Mouse (Mus musculus) cerebellum, adult 2 months (tissue): ENCODE measurements around the gene Dmbt1. TPM values are rescaled to one million over a fixed set of nuclear protein-coding genes. Genes with fewer than 3 reads are reported as not detected.

Source experiments
- DNase-seq, 2 experiments: peaks; one replicate each; pipeline ENCODE4 v3.0.0; 2021
- H3K27ac ChIP-seq: fragments of 200-500 bp; 2 replicates; pipeline ENCODE4 v1.5.1; 2012; ENCODE audit warnings: low read length, control low read depth, inconsistent platforms; ENCODE audit not compliant: insufficient read depth
- H3K27me3 ChIP-seq: fragments of 200-500 bp; 2 replicates; pipeline ENCODE4 v1.6.1; 2012; ENCODE audit warnings: inconsistent platforms, mild to moderate bottlenecking, low read length, moderate library complexity; ENCODE audit not compliant: control insufficient read depth, insufficient read depth
- H3K4me1 ChIP-seq: fragments of 200-500 bp; 2 replicates; pipeline ENCODE4 v1.6.1; 2011; ENCODE audit warnings: low read length; ENCODE audit not compliant: control insufficient read depth, insufficient read depth
- H3K4me3 ChIP-seq: fragments of 200-500 bp; replicated peaks from 2 replicates; pipeline ENCODE3; 2011; ENCODE audit warnings: mild to moderate bottlenecking, low read depth, low read length, control low read depth; ENCODE audit not compliant: insufficient read depth
- CTCF ChIP-seq: fragments of 200-500 bp; IDR thresholded peaks from 2 replicates; pipeline ENCODE4 v1.5.1; 2011; ENCODE audit warnings: low read depth, mild to moderate bottlenecking, control low read depth, low read length, moderate library complexity, borderline replicate concordance; ENCODE audit not compliant: insufficient read depth
- POLR2A ChIP-seq: fragments of 200-500 bp; IDR thresholded peaks from 2 replicates; pipeline ENCODE4 v1.6.1; 2011; ENCODE audit warnings: low read length, control low read depth, borderline replicate concordance; ENCODE audit not compliant: insufficient read depth
- WGBS: fragments of 180-500 bp; shearing (Covaris S2); methylation state at CpG from one replicate; pipeline ENCODE4 v1.1.7; 2018; 5-methylcytosine and 5-hydroxymethylcytosine counted together
- polyA plus RNA-seq: library from polyadenylated mRNA; depleted of rRNA; stranded (reverse); fragments of >200 nt; gene quantifications from 2 replicates; pipeline ENCODE4 v1.2.3, GENCODE M21; 2012

Dmbt1 gene
- polyA plus RNA-seq, 1 experiment = 0.03 TPM

DNA sequence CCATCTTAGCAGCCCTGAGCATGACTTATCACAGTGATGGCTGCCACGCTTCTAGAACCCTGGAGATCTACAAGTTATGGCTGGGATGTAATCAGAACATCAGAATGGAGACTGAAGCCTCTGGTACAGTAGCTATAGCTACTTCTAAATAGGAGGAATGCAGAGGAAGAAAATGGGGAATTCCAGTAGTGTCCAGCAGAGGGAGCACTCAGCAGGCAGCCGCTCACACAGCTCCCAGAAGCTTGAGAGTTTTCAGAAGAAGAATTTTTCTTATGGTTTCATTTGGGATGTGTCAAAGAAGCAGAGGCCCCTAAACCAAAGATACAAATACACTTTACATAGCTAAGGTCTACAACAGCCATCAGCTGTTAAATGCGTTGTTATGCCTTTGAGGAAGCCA lies 80.6 kb downstream of the Dmbt1 start:
- TF ChIP-seq CTCF (peak; percentile 64), POLR2A (no peak)
- no peak overlapping the region for H3K27ac ChIP-seq
- no peaks in the 10 kb centered on the region for H3K27me3 ChIP-seq
- no peak overlapping the region for H3K4me3 ChIP-seq
- peak; percentile 50 to 59 for DNase-seq
- WGBS = 54% methylated on average over 3 of the region's 3 CpGs
- H3K4me1 ChIP-seq = peaks cover 18% of the 10 kb centered on the region

DNA sequence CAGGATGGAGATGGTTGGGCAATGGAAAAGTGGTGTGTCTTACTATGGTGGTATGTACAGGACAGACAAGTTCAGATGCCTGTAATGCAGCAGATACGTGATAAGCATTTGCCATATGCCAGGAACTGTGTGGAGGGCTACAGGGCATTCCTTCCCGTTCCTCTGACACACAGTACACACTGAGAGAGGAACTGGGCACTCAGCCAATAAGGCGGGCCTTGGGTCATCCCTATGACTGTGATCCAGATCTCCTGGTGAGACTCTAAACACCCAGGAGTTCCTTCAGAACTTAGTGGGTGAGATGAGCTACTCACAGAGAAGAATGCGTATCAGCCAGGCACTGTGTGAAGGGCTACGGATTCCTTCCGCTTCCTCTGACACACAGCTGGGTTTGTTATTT lies 81.8 kb downstream of the Dmbt1 start:
- no peak overlapping the region for H3K4me3 ChIP-seq
- no peaks in the 10 kb centered on the region for H3K27me3 ChIP-seq
- peaks cover 18% of the 10 kb centered on the region for H3K4me1 ChIP-seq
- H3K27ac ChIP-seq = no peak overlapping the region
- 31% methylated on average over 6 of the region's 6 CpGs for WGBS
- DNase-seq = peak; percentile 37 to 54
- TF ChIP-seq POLR2A (no peak), CTCF (no peak)

DNA sequence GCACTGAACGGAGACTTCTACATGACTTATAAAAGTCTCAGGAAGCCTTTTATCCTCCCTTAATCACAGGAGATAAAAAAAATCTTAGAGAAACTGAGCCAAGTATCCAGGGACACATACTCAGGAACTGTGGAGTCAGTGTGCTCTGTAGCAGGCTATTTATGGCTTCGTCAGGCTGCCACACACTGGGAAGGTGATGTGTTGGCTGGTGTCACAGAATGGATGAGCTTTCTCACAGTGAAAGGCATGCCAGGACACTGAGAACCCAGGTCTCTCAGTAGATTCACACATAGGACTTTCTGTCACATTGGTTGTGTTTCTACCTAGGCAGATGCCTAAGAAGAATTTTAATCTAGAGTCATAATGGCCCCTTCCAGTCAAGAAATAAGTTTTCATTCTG lies 82.6 kb downstream of the Dmbt1 start:
- Histone ChIP-seq H3K4me3 (no peak overlapping the region), H3K27ac (no peak overlapping the region), H3K4me1 (peaks cover 18% of the 10 kb centered on the region), H3K27me3 (no peaks in the 10 kb centered on the region)
- peak; percentile 54 to 78 for DNase-seq
- WGBS = 18% methylated on average over 2 of the region's 2 CpGs
- TF ChIP-seq CTCF = no peak

DNA sequence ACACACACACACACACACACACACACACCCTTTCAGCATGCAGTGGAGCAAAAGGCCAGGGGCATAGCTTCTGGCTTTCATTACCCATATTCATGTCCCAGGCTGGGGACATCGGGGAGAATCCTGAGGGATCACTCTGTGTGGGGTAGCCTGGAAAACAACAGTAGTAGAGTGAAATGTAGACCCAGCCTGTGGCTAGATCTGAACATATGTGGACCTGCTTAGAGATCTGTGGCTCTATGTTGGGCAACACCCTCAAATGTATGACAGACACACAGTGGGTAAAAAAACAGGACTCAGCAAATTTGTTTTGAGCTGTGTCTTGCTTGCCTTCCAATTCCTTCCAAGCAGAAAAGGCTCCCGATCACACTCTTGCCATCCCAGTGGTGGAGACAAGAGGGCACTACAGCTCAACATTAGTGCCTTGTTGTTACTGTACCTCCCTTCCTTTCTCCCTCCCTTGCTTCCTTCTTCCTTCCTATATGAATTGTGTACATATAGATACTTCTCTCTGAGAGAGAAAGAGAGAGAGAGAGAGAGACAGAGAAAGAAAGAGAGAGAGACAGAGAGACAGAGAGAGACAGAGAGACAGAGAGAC lies 90.5 kb downstream of the Dmbt1 start:
- DNase-seq = no peak
- Histone ChIP-seq H3K27ac (no peak overlapping the region), H3K4me1 (no peaks in the 10 kb centered on the region), H3K4me3 (no peak overlapping the region), H3K27me3 (no peaks in the 10 kb centered on the region)
- WGBS = 76% methylated on average over 2 of the region's 2 CpGs
- TF ChIP-seq CTCF (peak; percentile 45; the same call in 1 of the 2 replicates), POLR2A (no peak)

DNA sequence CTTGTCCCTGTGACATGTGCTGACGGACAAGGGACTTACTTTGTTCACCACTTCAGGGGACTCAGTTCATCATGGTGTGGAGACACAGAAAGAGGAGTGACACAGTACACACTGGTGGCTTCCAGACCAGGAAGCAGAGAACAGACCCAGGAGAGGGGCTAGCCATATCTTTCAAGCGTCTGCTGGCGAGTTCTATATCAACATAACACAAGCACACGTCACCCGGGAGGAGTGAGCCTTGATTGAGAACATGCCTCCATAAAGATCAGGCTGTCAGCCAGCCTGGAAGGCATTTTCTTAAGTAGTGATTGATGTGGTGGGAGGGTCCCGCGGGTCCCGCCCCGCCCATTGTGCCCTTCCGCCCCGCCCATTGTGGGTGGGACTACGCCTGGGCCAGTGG lies 98.2 kb downstream of the Dmbt1 start:
- WGBS = 84% methylated on average over 12 of the region's 12 CpGs
- Histone ChIP-seq H3K4me3 (no peak overlapping the region), H3K4me1 (no peaks in the 10 kb centered on the region), H3K27me3 (no peaks in the 10 kb centered on the region), H3K27ac (no peak overlapping the region)
- TF ChIP-seq POLR2A (no peak), CTCF (no peak)
- no peak for DNase-seq

DNA sequence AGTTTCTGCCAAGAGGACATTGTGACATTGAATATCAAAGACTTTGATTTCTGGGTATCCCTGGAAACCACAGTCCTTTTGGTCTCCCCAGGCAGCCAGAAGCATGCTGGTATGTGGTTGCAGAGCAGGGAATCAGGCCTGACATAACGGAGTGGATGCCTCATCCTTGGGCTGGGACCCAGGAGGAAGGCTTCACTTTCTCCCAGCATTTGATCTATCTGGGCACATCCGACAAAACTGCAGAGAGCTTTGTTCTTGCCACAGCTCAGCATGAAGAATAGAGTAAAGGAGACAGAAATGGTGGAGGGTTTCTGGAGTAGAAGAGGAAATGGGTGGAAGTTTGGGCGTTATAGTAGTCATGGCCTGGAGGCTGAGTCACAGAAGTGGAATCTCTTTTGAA lies 101.3 kb downstream of the Dmbt1 start:
- no peak overlapping the region for H3K27ac ChIP-seq
- H3K4me3 ChIP-seq = no peak overlapping the region
- no peaks in the 10 kb centered on the region for H3K4me1 ChIP-seq
- no peak for DNase-seq
- 74% methylated on average over 3 of the region's 3 CpGs for WGBS
- TF ChIP-seq POLR2A = no peak
- TF ChIP-seq CTCF = no peak
- H3K27me3 ChIP-seq = no peaks in the 10 kb centered on the region

DNA sequence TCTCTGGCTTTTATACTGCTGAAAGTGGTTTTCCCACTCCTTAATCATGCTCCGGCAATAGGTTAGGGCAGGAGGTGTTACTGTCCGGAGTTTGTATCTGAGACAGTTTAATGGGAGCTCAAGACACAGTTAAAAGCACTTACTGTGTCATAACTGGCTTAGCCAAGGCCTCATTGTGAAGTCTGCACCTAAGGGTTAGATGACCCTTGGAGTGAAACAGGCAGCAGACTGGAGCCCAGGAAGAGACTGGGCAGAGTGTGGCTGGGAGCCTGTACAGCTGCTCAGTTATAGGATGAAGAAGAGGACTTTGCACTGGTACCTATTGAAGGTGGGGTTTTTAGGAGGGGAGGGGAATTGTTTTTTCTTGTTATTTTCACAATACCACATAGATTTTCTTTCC lies 114.4 kb downstream of the Dmbt1 start, which contains the start of gene 4933402N03Rik:
Gene 4933402N03Rik (minus strand): TSS at position 101 of the 400 bp plus-strand sequence.
- Histone ChIP-seq H3K27ac (no peak within 1 kb of the TSS), H3K4me1 (no peaks in the 10 kb centered on the region), H3K4me3 (no peak within 1 kb of the TSS), H3K27me3 (no peaks in the 10 kb centered on the region)
- TF ChIP-seq CTCF = no peak
- no peak for TF ChIP-seq POLR2A
- DNase-seq = no peak
- WGBS = 92% methylated on average over 2 of the region's 2 CpGs

DNA sequence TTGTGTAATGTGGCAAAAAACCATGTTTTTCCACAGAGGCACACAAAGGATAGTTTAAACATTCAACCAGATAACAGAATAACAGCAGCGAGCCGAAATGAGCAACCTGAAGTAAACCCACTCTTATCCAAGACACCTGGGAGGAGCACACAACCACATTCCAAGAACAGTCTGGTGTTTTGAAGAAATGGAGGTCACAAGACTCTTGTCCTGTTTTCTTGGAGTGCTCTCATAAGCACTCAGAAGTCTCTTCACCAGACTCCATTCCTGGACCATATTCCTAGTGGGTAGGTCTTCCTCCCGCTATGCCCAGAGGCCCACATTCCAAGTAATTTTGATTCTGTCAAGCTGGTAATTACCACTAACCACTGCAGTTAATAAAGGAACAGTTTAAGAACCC lies 118.3 kb downstream of the Dmbt1 start:
- no peak for DNase-seq
- WGBS = 96% methylated on average over 3 of the region's 3 CpGs
- no peaks in the 10 kb centered on the region for H3K27me3 ChIP-seq
- H3K27ac ChIP-seq = no peak overlapping the region
- no peak for TF ChIP-seq POLR2A
- no peak for TF ChIP-seq CTCF
- H3K4me3 ChIP-seq = no peak overlapping the region
- 0 out of 2 replicates have a peak, but pooled peaks cover 2% of the 10 kb centered on the region for H3K4me1 ChIP-seq
